Mouse (Mus musculus) CH12.LX (cell line): ENCODE data around the gene 1700122O11Rik. TPM values are rescaled to one million over a fixed set of nuclear protein-coding genes. Genes with fewer than 3 reads are reported as not detected.

ENCODE experiments used
- DNase-seq: peaks from one replicate; pipeline ENCODE4 v3.0.0-alpha.2; 2013; ENCODE audit errors: extremely low read depth
- H3K27ac ChIP-seq: 2 replicates; pipeline ENCODE4 v1.5.1; 2012; ENCODE audit warnings: low read depth, mild to moderate bottlenecking, control low read depth, moderate library complexity; ENCODE audit not compliant: insufficient read depth
- H3K27me3 ChIP-seq: replicated peaks from 2 replicates; pipeline ENCODE3; 2012; ENCODE audit warnings: inconsistent platforms
- H3K36me3 ChIP-seq, 2 experiments: replicated peaks in 1 of 2; 2 replicates each; pipeline versions ENCODE3 to v1.6.1; 2012; ENCODE audit warnings: inconsistent platforms in 1 of 2, low read length in 1 of 2, mild to moderate bottlenecking in 1 of 2, mixed read lengths in 1 of 2, moderate library complexity in 1 of 2; ENCODE audit not compliant: control insufficient read depth in 1 of 2, insufficient read depth in 1 of 2
- H3K4me1 ChIP-seq, 2 experiments: 2 replicates each; pipeline ENCODE4 v1.6.1; 2012; ENCODE audit warnings: inconsistent platforms in 1 of 2, moderate library complexity in 1 of 2; ENCODE audit not compliant: insufficient read depth in 2 of 2, control insufficient read depth in 1 of 2
- H3K4me2 ChIP-seq: 2 replicates; pipeline ENCODE4 v1.6.1; 2012; ENCODE audit warnings: low read depth, mild to moderate bottlenecking, control low read depth; ENCODE audit not compliant: poor library complexity, insufficient read depth, severe bottlenecking
- H3K4me3 ChIP-seq, 3 experiments: fragments of 150-350 bp in 1 of 3; sonication (generic) in 1 of 3; replicated peaks in 1 of 3; 2 replicates each; pipeline versions ENCODE3 to v1.5.1; 2011 to 2012; ENCODE audit warnings: low read depth in 2 of 3, low read length in 2 of 3, mild to moderate bottlenecking in 2 of 3, moderate library complexity in 2 of 3, control low read depth in 1 of 3, improper control_type of control experiment in 1 of 3, inconsistent platforms in 1 of 3, mixed read lengths in 1 of 3; ENCODE audit not compliant: poor library complexity in 1 of 3
- H3K79me2 ChIP-seq: replicated peaks from 2 replicates; pipeline ENCODE4 v1.6.1; 2012; ENCODE audit warnings: mild to moderate bottlenecking, moderate library complexity; ENCODE audit not compliant: control insufficient read depth, poor library complexity, insufficient read depth, severe bottlenecking; ENCODE audit errors: extremely low read depth
- H3K9ac ChIP-seq: 2 replicates; pipeline ENCODE4 v1.6.1; 2012; ENCODE audit warnings: low read depth, mild to moderate bottlenecking, control low read depth, moderate library complexity; ENCODE audit not compliant: insufficient read depth
- H3K9me3 ChIP-seq: replicated peaks from 2 replicates; pipeline ENCODE3; 2012; ENCODE audit warnings: low read length, inconsistent platforms, mixed read lengths
- BHLHE40 ChIP-seq: IDR thresholded peaks from 2 replicates; pipeline ENCODE4 v1.6.1; 2011; ENCODE audit warnings: mild to moderate bottlenecking, low read depth, low read length, improper control_type of control experiment
- CHD2 ChIP-seq: IDR thresholded peaks from 2 replicates; pipeline ENCODE4 v1.6.1; 2011; ENCODE audit warnings: low read length, improper control_type of control experiment
- E2F4 ChIP-seq: IDR thresholded peaks from 2 replicates; pipeline ENCODE4 v1.6.1; 2011; ENCODE audit warnings: low read depth, low read length, improper control_type of control experiment; ENCODE audit not compliant: insufficient replicate concordance
- ELF1 ChIP-seq: IDR thresholded peaks from 2 replicates; pipeline ENCODE4 v1.6.1; 2014; ENCODE audit warnings: low read depth, mild to moderate bottlenecking, inconsistent platforms, low read length, improper control_type of control experiment
- KAT2A ChIP-seq: IDR thresholded peaks from 2 replicates; pipeline ENCODE4 v1.6.1; 2012; ENCODE audit warnings: low read length, improper control_type of control experiment, inconsistent platforms; ENCODE audit not compliant: insufficient replicate concordance
- MAX ChIP-seq: IDR thresholded peaks from 2 replicates; pipeline ENCODE4 v1.6.1; 2011; ENCODE audit warnings: low read length, improper control_type of control experiment
- PAX5 ChIP-seq: IDR thresholded peaks from 2 replicates; pipeline ENCODE4 v1.6.1; 2012; ENCODE audit warnings: low read length, inconsistent platforms, mixed read lengths
- RAD21 ChIP-seq: IDR thresholded peaks from 2 replicates; pipeline ENCODE4 v1.6.1; 2011; ENCODE audit warnings: low read depth, mild to moderate bottlenecking, low read length, improper control_type of control experiment, moderate library complexity
- RCOR1 ChIP-seq: conservative IDR thresholded peaks from 2 replicates; pipeline ENCODE4 v1.6.1; 2012; ENCODE audit warnings: low read depth, mild to moderate bottlenecking, inconsistent platforms, low read length, improper control_type of control experiment
- SIN3A ChIP-seq: IDR thresholded peaks from 2 replicates; pipeline ENCODE4 v1.6.1; 2012; ENCODE audit warnings: low read length, improper control_type of control experiment, inconsistent platforms
- SMC3 ChIP-seq: IDR thresholded peaks from 2 replicates; pipeline ENCODE4 v1.6.1; 2011; ENCODE audit warnings: low read depth, low read length, improper control_type of control experiment
- TCF12 ChIP-seq: IDR thresholded peaks from 2 replicates; pipeline ENCODE4 v1.6.1; 2014; ENCODE audit warnings: low read depth, mild to moderate bottlenecking, inconsistent platforms, low read length, improper control_type of control experiment
- ZC3H11A ChIP-seq: IDR thresholded peaks from 2 replicates; pipeline ENCODE4 v1.6.1; 2012; ENCODE audit warnings: low read depth, mild to moderate bottlenecking, inconsistent platforms, low read length, improper control_type of control experiment
- ZKSCAN1 ChIP-seq: IDR thresholded peaks from 2 replicates; pipeline ENCODE4 v1.6.1; 2012; ENCODE audit warnings: low read depth, inconsistent platforms, low read length, improper control_type of control experiment, borderline replicate concordance
- dilution Hi-C: fragments of 300-500 bp; cut with MboI; formaldehyde crosslinking; loops from 2 replicates; pipeline ENCODE4 v1.14.3; 2020; ENCODE audit warnings: low sequenced_read_pairs; ENCODE audit not compliant: extremely low pct_unique_long_range_greater_than_20kb, extremely low pct_ligation_motif_present
- in situ Hi-C: fragments of 300-500 bp; cut with MboI; formaldehyde crosslinking; loops from 3 replicates; pipeline ENCODE4 v1.14.3; 2019; ENCODE audit warnings: low sequenced_read_pairs, low pct_ligation_motif_present, low pct_unique_long_range_greater_than_20kb, mixed read lengths
- polyA plus RNA-seq: library from polyadenylated mRNA; unstranded; fragments of >175 nt; gene quantifications from 2 replicates; pipeline ENCODE4 v1.2.1, GENCODE M21; 2012; ENCODE audit warnings: low read depth; ENCODE audit not compliant: insufficient read length
- total RNA-seq, 2 experiments: library from RNA; depleted of rRNA; stranded (reverse); fragments of 300-350 nt in 1 of 2; fragments of >200 nt in 1 of 2; gene quantifications; 2 replicates each; pipeline ENCODE4 v1.2.3; 2012 to 2014

Gene 1700122O11Rik
- total and polyA plus RNA-seq, 3 experiments, result not detected

DNA sequence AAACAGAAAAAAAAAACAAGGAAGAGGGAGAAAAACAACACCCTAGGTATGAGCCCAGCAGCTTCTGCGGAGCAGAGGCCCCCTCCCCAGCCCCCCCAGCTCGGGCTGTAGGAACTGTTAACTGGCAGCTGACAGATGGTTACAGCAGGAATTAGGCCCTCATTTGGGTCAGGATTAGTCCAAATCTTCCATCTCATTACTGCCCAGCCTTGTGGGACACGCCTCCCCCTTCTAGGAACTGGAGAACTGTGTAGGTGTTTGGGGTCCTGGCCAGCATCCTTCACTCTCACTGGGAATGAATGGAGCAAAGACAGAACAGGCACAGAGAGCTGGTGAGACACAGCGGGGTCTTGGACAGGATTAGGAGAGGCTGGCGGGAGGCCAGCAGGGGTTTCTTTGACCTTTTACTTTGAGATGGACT is 27.0 kb upstream of the 1700122O11Rik start:
- Histone ChIP-seq H3K9ac (no peak overlapping the region), H3K4me1 (peaks cover 2 to 10% of the 10 kb centered on the region in 2 experiments; a peak in 2 of 4 replicates), H3K36me3 (no peaks in the 10 kb centered on the region), H3K79me2 (no peaks in the 10 kb centered on the region), H3K4me2 (no peak overlapping the region), H3K4me3 (no peak overlapping the region), H3K27me3 (peaks cover 2% of the 10 kb centered on the region), H3K9me3 (no peaks in the 10 kb centered on the region), H3K27ac (no peak overlapping the region)
- no peak for DNase-seq
- in situ Hi-C loops, result no loop called here
- no peak for TF ChIP-seq PAX5
- TF ChIP-seq SIN3A, result no peak
- no peak for TF ChIP-seq BHLHE40
- TF ChIP-seq ELF1, result no peak
- TF ChIP-seq E2F4, result no peak
- TF ChIP-seq RCOR1, result no peak
- TF ChIP-seq CHD2, result no peak
- TF ChIP-seq MAX, result no peak
- TF ChIP-seq TCF12, result no peak
- TF ChIP-seq SMC3, result no peak
- dilution Hi-C loops, result no loop called here

DNA sequence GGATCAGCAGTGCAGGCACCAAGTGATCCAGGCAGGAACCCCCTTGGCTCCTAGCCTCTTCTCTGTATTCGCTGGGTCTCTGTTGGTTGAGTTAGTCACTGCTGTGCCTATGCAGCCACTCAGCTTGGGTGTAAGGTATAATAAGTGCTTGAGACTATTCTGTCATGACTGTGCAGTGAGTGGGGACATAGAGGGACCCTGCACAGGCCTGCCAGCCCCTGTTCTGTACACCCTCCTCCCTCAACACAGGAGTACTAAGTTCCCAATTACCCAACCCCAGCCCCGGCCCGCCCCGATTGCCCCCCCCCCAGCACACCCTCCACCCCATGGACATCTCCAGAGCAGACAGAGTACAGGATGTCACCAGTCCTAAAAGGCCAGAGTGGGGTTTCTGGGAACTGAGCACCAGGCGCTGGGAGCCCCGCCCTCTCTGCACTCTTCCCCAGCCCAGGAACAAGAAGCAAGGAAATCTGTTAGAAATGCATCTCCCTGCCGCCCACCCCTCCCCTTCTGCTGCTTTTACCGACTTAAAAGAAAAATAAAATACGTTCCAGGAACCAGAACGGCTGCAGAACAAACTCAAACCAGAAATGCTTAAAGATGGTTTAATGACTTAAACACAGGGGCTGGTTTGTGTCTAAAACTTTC is 26.2 kb upstream of the 1700122O11Rik start:
- no peak overlapping the region for H3K4me2 ChIP-seq
- TF ChIP-seq RCOR1 (no peak), RAD21 (no peak), ZKSCAN1 (no peak), ZC3H11A (no peak)
- TF ChIP-seq, all 38 proteins: peak for 0
- Histone ChIP-seq H3K9me3 (no peaks in the 10 kb centered on the region), H3K79me2 (no peaks in the 10 kb centered on the region), H3K27ac (no peak overlapping the region), H3K4me1 (0 out of 4 replicates have a peak, but pooled peaks cover 0 to 3% of the 10 kb centered on the region in 2 experiments), H3K4me3 (no peak overlapping the region), H3K27me3 (peaks cover 2% of the 10 kb centered on the region), H3K9ac (no peak overlapping the region), H3K36me3 (no peaks in the 10 kb centered on the region)
- dilution Hi-C loops, result no loop called here
- no peak for DNase-seq
- in situ Hi-C loops, result no loop called here

DNA sequence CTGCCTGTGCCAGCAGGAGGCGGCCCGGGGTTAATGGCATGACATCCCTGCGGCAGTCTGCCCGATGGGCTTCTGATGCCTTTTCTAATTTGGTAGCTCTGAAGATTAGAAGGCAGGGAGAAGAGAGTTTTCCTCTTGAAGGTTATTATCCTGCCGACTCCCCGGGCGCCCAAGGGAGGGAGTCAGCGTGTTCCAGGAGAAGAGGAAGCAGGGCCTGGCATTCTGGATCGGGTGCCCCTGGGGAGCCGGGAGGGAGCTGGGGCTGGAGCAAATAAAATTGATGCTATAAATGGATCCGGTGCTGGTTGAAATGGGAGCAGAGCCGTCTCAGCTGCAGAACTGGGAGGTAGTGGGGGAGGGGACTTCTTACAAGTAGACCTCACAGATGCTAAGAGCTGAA is 19.3 kb upstream of the 1700122O11Rik start:
- H3K79me2 ChIP-seq, result no peaks in the 10 kb centered on the region
- H3K9ac ChIP-seq, result no peak overlapping the region
- TF ChIP-seq KAT2A (no peak), BHLHE40 (no peak), TCF12 (no peak)
- in situ Hi-C loops, result no loop called here
- H3K4me2 ChIP-seq, result no peak overlapping the region
- dilution Hi-C loops, result no loop called here
- DNase-seq, result no peak
- peaks cover 5% of the 10 kb centered on the region for H3K27me3 ChIP-seq
- H3K4me3 ChIP-seq, result no peak overlapping the region
- no peaks in the 10 kb centered on the region for H3K36me3 ChIP-seq
- H3K27ac ChIP-seq, result no peak overlapping the region
- peaks cover 8% of the 10 kb centered on the region for H3K9me3 ChIP-seq
- peaks cover 5 to 7% of the 10 kb centered on the region in 2 experiments; a peak in 2 of 4 replicates for H3K4me1 ChIP-seq
